Mouse (Mus musculus): ENCODE results near the gene Nrxn2. TPM values are rescaled to one million over a fixed set of nuclear protein-coding genes. Genes with fewer than 3 reads are reported as not detected.
A peak's percentile ranks its signal among the peaks of the same experiment; 100 is the strongest.

Nrxn2 gene
- polyA plus RNA-seq, 1 experiment from 2014 or later = 1.4 TPM

GRCm38 (mm10) chr19:6485059-6485630 is 66.6 kb downstream of the Nrxn2 start:
- Histone ChIP-seq H3K4me1 (replicated peaks; ENCODE audit: control insufficient read depth, insufficient read depth, low read length) (no peaks in the 10 kb centered on the region), H3K27me3 (replicated peaks; ENCODE audit: control insufficient read depth, insufficient read depth, low read length) (peaks cover 6% of the 10 kb centered on the region; the same call in 1 of the 2 replicates), H3K9ac (ENCODE audit: low read depth, low read length) (no peak overlapping the region), H3K9me3 (ENCODE audit: control insufficient read depth) (no peaks in the 10 kb centered on the region), H3K4me3 (ENCODE audit: low read depth, low read length) (no peak overlapping the region), H3K4me2 (replicated peaks; ENCODE audit: low read depth) (no peak overlapping the region), H3K27ac (ENCODE audit: low read depth, low read length) (no peak overlapping the region), H3K36me3 (ENCODE audit: control insufficient read depth, insufficient read depth) (no peaks in the 10 kb centered on the region)
- ATAC-seq = no peak
- TF ChIP-seq CTCF (IDR thresholded peaks at IDR 0.05; ENCODE audit: low read depth) = no peak
- 68% methylated on average over 13 of the region's 13 CpGs for WGBS

GRCm38 (mm10) chr19:6489030-6489429 is 70.5 kb downstream of the Nrxn2 start:
- no peak overlapping the region for H3K4me2 ChIP-seq (replicated peaks; ENCODE audit: low read depth)
- no peak overlapping the region for H3K27ac ChIP-seq (ENCODE audit: low read depth, low read length)
- H3K36me3 ChIP-seq (ENCODE audit: control insufficient read depth, insufficient read depth) = no peaks in the 10 kb centered on the region
- no peak overlapping the region for H3K4me3 ChIP-seq (ENCODE audit: low read depth, low read length)
- ATAC-seq = no peak
- H3K9ac ChIP-seq (ENCODE audit: low read depth, low read length) = no peak overlapping the region
- H3K9me3 ChIP-seq (ENCODE audit: control insufficient read depth) = no peaks in the 10 kb centered on the region
- no peaks in the 10 kb centered on the region for H3K4me1 ChIP-seq (replicated peaks; ENCODE audit: control insufficient read depth, insufficient read depth, low read length)
- 1% methylated on average over 4 of the region's 4 CpGs for WGBS
- peaks cover 27% of the 10 kb centered on the region for H3K27me3 ChIP-seq (replicated peaks; ENCODE audit: control insufficient read depth, insufficient read depth, low read length)
- TF ChIP-seq CTCF (IDR thresholded peaks at IDR 0.05; ENCODE audit: low read depth) = peak; percentile 100

GRCm38 (mm10) chr19:6491538-6491937 is 73.0 kb downstream of the Nrxn2 start:
- no peak overlapping the region for H3K4me2 ChIP-seq (replicated peaks; ENCODE audit: low read depth)
- no peaks in the 10 kb centered on the region for H3K4me1 ChIP-seq (replicated peaks; ENCODE audit: control insufficient read depth, insufficient read depth, low read length)
- no peaks in the 10 kb centered on the region for H3K36me3 ChIP-seq (ENCODE audit: control insufficient read depth, insufficient read depth)
- no peak overlapping the region for H3K27ac ChIP-seq (ENCODE audit: low read depth, low read length)
- H3K4me3 ChIP-seq (ENCODE audit: low read depth, low read length) = no peak overlapping the region
- 83% methylated on average over 8 of the region's 8 CpGs for WGBS
- H3K9me3 ChIP-seq (ENCODE audit: control insufficient read depth) = no peaks in the 10 kb centered on the region
- H3K27me3 ChIP-seq (replicated peaks; ENCODE audit: control insufficient read depth, insufficient read depth, low read length) = peaks cover 51% of the 10 kb centered on the region
- TF ChIP-seq CTCF (IDR thresholded peaks at IDR 0.05; ENCODE audit: low read depth) = no peak
- ATAC-seq = no peak
- H3K9ac ChIP-seq (ENCODE audit: low read depth, low read length) = no peak overlapping the region

- no peak overlapping the region for H3K27ac ChIP-seq (ENCODE audit: low read depth, low read length)
- H3K4me1 ChIP-seq (replicated peaks; ENCODE audit: control insufficient read depth, insufficient read depth, low read length) = no peaks in the 10 kb centered on the region
- H3K9ac ChIP-seq (ENCODE audit: low read depth, low read length) = no peak overlapping the region
- peak; percentile 82 for TF ChIP-seq CTCF (IDR thresholded peaks at IDR 0.05; ENCODE audit: low read depth)
- no peak for ATAC-seq
- no peaks in the 10 kb centered on the region for H3K9me3 ChIP-seq (ENCODE audit: control insufficient read depth)
- peaks cover 54% of the 10 kb centered on the region for H3K27me3 ChIP-seq (replicated peaks; ENCODE audit: control insufficient read depth, insufficient read depth, low read length)
- H3K4me3 ChIP-seq (ENCODE audit: low read depth, low read length) = no peak overlapping the region
- H3K4me2 ChIP-seq (replicated peaks; ENCODE audit: low read depth) = no peak overlapping the region
- H3K36me3 ChIP-seq (ENCODE audit: control insufficient read depth, insufficient read depth) = no peaks in the 10 kb centered on the region
- WGBS = 21% methylated on average over 12 of the region's 12 CpGs
Observed at GRCm38 (mm10) chr19:6492124-6492523, 73.6 kb downstream of the Nrxn2 start.

- no peak overlapping the region for H3K4me2 ChIP-seq (replicated peaks; ENCODE audit: low read depth)
- H3K4me1 ChIP-seq (replicated peaks; ENCODE audit: control insufficient read depth, insufficient read depth, low read length) = no peaks in the 10 kb centered on the region
- no peak overlapping the region for H3K9ac ChIP-seq (ENCODE audit: low read depth, low read length)
- ATAC-seq = no peak
- H3K4me3 ChIP-seq (ENCODE audit: low read depth, low read length) = no peak overlapping the region
- peaks cover 63% of the 10 kb centered on the region for H3K27me3 ChIP-seq (replicated peaks; ENCODE audit: control insufficient read depth, insufficient read depth, low read length)
- TF ChIP-seq CTCF (IDR thresholded peaks at IDR 0.05; ENCODE audit: low read depth) = no peak
- H3K27ac ChIP-seq (ENCODE audit: low read depth, low read length) = no peak overlapping the region
- H3K36me3 ChIP-seq (ENCODE audit: control insufficient read depth, insufficient read depth) = no peaks in the 10 kb centered on the region
- 78% methylated on average over 7 of the region's 7 CpGs for WGBS
- H3K9me3 ChIP-seq (ENCODE audit: control insufficient read depth) = no peaks in the 10 kb centered on the region
Observed at GRCm38 (mm10) chr19:6493219-6493618, 74.7 kb downstream of the Nrxn2 start.

GRCm38 (mm10) chr19:6494032-6494431 is 75.5 kb downstream of the Nrxn2 start:
- Histone ChIP-seq H3K27ac (ENCODE audit: low read depth, low read length) (no peak overlapping the region), H3K9ac (ENCODE audit: low read depth, low read length) (no peak overlapping the region)

More at GRCm38 (mm10) chr19:6494032-6494431, 75.5 kb downstream of the Nrxn2 start:
- WGBS = 51% methylated on average over 7 of the region's 7 CpGs
- H3K9me3 ChIP-seq (ENCODE audit: control insufficient read depth) = no peaks in the 10 kb centered on the region
- H3K27me3 ChIP-seq (replicated peaks; ENCODE audit: control insufficient read depth, insufficient read depth, low read length) = peaks cover 68% of the 10 kb centered on the region
- no peaks in the 10 kb centered on the region for H3K36me3 ChIP-seq (ENCODE audit: control insufficient read depth, insufficient read depth)
- no peak for ATAC-seq
- H3K4me1 ChIP-seq (replicated peaks; ENCODE audit: control insufficient read depth, insufficient read depth, low read length) = no peaks in the 10 kb centered on the region
- no peak overlapping the region for H3K4me3 ChIP-seq (ENCODE audit: low read depth, low read length)
- no peak for TF ChIP-seq CTCF (IDR thresholded peaks at IDR 0.05; ENCODE audit: low read depth)
- no peak overlapping the region for H3K4me2 ChIP-seq (replicated peaks; ENCODE audit: low read depth)

Measured in intestine, postnatal 0 days (tissue).